Mouse (Mus musculus): ENCODE measurements around the gene Pla2g7.

GRCm38 (mm10) chr17:43644375-43644774, 76.5 kb downstream of the Pla2g7 start:
- TF ChIP-seq POLR2A (IDR thresholded peaks at IDR 0.05; ENCODE audit: low read depth, low read length) = no peak
- no peak for TF ChIP-seq CTCF (IDR thresholded peaks at IDR 0.05; ENCODE audit: borderline replicate concordance, insufficient read depth, low read length)

All from embryonic fibroblast, embryonic 13.5 days (primary cell).